Mouse (Mus musculus) frontal cortex, postnatal 10 days (tissue): Measurements from ENCODE around the gene Sec63.
A peak's percentile ranks its signal among the peaks of the same experiment; 100 is the strongest.

Experiments used
- DNase-seq, 2 experiments: peaks; one replicate each; pipeline ENCODE4 v3.0.0; 2022; ENCODE audit warnings: low spot score in 2 of 2, mixed read lengths in 1 of 2

The Sec63 gene

GRCm38 (mm10) chr10:42760999-42761900, at the start of gene Sec63:
Gene Sec63 (plus strand): TSS chr10:42761496.
- DNase-seq: peak; percentile 95 to 98

DNA sequence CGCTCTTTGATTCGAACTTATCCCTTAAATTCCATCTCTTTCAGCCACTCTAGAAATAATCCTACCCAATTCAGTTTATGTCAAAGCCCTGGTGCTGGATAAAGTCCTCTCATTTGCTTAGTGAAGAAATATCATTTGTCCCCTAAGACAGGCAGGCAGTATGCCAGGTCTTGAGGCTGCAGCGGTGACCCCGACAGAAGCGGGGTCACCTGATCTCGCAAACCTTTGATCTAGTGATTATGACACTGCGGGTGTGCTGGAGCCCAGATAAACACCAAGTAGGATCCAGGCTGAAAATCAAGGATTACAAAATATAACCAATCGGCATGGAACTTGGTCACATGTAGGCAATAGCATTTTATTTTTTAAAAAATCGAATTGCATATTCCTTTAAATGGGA, 46.6 kb upstream of the Sec63 start:
- no peak for DNase-seq

GRCm38 (mm10) chr10:42715366-42716035, 45.8 kb upstream of the Sec63 start:
- DNase-seq: no peak

DNA sequence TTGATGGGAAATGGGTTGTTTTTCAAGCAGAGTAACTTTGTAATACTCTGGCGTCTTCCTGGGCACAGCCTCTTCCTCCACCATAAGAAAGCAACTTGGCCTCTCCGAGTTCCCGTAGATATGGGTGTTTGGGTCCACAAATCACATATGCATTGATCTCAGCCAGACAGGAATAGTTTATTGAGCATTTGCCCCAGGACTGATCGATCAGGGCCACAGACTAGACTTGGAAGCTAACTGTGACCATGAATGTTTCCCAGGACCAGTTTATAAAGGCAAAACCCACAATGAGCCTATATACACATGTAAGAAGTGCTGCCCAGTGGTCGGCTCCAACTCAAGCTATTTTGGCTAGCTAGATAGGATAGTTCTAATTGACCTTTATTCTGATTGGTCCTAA, 39.2 kb upstream of the Sec63 start:
- DNase-seq: no peak

GRCm38 (mm10) chr10:42723275-42724232, 37.7 kb upstream of the Sec63 start:
- no peak for DNase-seq

GRCm38 (mm10) chr10:42729607-42730006, 31.7 kb upstream of the Sec63 start:
- no peak for DNase-seq

DNA sequence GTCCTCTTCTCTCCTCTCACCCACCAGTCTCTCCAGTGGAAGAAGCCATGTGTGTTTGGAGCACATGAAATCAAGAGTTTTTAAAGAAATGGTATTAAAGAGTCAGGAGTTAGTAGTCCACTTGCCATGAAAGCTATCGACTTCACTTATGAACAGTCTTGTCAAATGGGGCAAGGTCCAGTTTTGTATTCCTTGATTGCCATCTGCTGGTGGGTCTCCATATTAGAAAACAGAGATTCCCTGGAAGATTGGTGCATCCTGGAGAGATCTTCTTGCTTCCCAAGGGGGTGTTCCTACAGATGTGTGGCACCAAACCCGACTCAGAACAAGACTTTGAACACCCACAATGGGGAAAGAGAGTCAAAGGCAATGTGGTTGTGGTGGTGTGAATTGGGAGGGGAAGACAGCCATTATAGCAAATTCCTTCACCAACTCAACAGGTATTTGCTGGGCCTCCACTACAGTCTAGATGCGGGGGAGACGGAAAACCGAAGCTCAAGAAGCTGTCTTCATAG, 26.7 kb upstream of the Sec63 start:
- peak; percentile 5 to 24 for DNase-seq

DNA sequence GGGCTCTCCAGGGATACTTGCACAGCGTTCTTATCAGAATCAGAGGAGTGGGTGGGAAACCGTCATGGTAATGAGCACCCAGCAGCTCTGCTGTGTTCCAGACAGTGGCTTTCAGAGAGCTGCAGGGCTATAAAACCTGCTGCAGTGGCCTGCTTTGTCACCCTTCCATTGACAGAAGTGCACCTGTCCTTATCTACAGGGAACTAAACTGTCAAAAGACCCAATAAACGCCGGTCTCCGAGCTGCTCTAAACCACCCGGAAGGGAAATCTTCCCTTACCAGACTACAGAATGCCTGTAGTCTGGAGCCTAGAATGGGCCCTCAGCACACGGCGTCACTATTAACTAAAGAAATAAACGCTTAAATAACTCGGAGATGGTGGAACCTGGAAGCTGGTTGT, 9.5 kb upstream of the Sec63 start:
- no peak for DNase-seq

DNA sequence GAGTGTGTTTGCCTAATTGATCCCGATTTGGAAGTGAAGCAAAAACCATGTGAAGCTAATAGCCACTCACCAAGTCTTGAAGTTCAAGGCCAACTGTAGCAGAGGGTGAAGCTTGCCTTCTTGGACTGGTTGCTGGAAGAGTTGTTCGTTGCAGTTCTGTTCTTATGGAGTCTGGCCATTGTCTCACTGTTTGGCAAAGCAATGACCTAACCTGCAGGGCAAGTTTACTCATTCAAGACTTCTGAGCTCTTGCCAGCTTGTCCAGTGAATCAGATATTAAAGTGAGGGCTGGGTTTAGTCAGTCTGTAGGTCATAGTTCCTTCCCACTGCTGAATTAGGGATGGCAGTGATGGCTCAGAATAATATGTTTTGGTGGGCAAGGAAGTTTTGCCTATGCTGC, 7.0 kb upstream of the Sec63 start:
- no peak for DNase-seq

GRCm38 (mm10) chr10:42759741-42760140, 1.6 kb upstream of the Sec63 start:
- no peak for DNase-seq

GRCm38 (mm10) chr10:42760329-42760728, 967 bp upstream of the Sec63 start:
- DNase-seq: peak in 1 of 2 experiments; percentile 12

DNA sequence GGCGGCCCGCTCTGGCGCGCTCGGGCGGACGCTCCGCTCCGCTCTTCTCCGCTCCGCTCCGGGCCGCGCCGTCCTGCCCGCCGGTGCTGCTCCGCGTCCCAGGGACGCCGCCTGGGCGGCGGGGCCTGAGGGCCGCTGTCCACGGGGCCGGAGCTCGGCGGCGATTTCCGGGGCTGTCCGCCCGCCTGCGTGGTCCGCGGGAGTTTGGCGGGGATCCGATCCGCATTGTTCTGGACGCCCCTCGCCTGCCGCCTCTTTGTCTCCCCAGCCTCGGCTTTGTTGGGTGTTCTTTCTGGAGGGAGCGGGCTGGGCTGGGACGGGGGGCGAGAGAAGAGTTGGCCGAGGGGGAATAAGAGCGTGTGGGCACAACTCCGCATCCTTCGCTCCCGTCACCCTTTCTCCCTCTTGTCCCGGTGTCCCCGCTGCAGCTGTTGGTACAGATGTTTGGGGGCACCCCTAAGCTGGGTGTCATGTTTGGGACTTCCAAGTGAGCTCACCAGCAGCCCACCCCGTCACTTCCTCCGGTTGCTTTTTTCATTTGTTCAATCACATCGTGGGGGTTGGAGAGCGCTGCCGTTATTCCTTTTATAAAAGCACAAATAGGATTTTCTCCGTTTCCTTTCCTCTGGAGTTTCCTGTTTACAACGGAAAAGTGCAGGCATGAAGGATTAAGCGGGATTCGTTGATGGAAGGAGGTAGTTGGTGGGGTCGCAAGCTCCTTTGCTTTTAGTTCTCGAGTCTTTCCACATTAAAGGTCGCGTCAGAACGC, 789 bp downstream of the Sec63 start:
- peak in 1 of 2 experiments; percentile 27 for DNase-seq

GRCm38 (mm10) chr10:42762670-42763058, 1.4 kb downstream of the Sec63 start:
- DNase-seq: no peak

DNA sequence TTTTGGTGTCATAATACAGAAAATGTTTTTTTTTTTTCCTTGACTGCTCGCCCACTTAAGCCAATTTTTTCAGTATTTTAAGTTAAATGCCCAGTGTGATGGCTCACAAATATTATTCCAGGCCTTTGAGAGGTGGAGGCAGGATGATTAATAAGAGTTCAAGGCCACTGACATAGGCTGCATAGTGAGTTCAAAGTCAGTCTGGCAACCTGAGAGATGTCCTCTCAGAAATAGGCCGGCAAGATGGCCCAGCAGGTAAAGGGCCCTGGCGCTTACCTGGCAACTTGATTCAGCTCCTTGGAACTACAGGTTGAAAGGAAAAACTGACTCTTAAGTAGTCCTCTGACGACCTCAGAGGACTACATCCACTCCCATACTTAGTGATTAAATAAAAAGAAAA, 1.9 kb downstream of the Sec63 start:
- no peak for DNase-seq

DNA sequence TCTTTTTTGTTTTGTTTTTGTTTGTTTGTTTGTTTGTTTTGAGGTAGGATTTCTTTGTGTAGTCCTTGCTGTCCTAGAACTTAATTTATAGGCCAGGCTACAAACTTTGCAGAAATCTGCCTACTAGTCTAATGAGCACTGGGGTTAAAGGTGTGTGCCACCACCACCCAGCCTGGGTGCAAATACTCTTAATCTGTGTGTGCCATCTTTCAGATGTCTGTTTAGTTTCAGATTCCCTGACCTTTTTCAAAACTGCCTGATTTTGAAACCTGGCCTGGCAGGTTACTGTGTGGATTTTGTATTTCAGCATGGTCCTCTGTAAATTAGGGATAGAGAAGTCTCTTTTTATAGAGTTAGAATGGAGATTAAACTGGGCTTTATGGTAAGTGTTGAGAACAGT, 4.0 kb downstream of the Sec63 start:
- no peak for DNase-seq

- DNase-seq: no peak
Measured at GRCm38 (mm10) chr10:42775450-42775849, 14.2 kb downstream of the Sec63 start.

DNA sequence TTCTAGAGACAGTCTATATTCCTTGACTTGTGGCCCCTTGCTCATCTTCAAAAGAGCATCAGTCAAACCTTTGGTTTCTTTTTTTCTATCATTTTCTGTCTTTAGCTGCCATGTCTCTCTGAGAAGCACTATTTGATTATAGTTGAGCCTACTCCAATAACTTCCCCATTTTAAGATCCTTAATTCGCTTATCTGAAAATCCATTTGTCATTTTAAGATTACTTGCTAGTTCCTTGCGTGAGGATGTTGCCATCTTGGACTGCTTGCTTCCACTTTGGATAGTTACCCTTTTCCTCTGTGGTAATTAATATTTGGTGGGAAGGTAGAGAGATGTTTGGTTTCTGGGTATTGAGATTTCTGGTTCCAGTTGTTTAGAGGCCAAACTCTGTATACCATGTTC, 19.5 kb downstream of the Sec63 start:
- DNase-seq: no peak

GRCm38 (mm10) chr10:42781672-42782071, 20.4 kb downstream of the Sec63 start:
- DNase-seq: no peak

- no peak for DNase-seq
Measured at GRCm38 (mm10) chr10:42800922-42801321, 39.6 kb downstream of the Sec63 start.

GRCm38 (mm10) chr10:42825923-42826322, 64.6 kb downstream of the Sec63 start:
- DNase-seq: no peak

DNA sequence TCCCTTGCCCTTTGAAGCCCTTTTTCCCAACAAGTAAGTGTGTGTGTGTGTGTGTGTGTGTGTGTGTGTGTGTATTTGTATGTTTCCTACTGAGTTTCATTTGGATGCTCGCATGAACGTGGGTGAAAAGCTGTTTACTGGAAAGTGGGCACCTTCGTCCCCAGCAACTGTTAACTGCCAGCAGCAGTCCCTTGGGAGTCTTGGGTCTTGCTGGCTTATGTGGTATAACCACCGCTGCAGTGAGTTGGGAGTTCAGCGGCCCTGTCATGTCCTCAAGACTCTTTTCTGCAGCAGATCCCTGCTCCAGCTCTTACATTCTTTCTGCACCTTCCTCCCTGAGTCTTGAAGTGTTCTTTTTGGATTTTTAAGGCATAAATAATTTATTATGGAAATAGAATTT, 65.9 kb downstream of the Sec63 start:
- DNase-seq: no peak
